Mouse (Mus musculus): ENCODE results near the gene Akt3. TPM values are rescaled to one million over a fixed set of nuclear protein-coding genes. Genes with fewer than 3 reads are reported as not detected.

The Akt3 gene
- polyA plus RNA-seq (2012; ENCODE audit: low replicate concordance): 0.27 and 0.80 TPM in 2 replicates

DNA sequence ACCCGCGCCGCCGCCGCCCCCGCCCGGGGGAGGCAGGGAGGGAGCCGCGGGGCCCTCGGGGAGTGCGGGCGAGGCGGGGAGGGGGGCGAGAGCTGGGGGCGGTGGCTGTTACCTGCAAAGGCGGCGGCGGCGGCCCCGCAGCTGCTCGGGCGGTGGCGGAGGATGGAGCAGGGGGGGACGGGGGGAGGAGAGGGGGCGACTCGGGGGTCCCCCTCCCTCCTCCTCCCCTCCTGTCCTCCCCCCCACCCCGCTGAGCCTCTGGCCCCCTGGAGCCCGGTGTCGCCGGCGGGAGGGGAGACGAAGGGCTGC is at the start of gene Akt3:
Gene Akt3 (minus strand): TSS at position 170 of the 309 bp plus-strand sequence.

Other genes with a start within 250 kb of the Akt3 start
- 15.3 and 22.2 TPM in 2 replicates for gene Zbtb18, start 184.1 kb upstream of the Akt3 start, polyA plus RNA-seq (2012; ENCODE audit: low replicate concordance)

Data from leukemia stem cell, adult 10-12 weeks (primary cell).